Mouse (Mus musculus) large intestine, adult 2 months (tissue): ENCODE measurements around the gene Ncf2. TPM values are rescaled to one million over a fixed set of nuclear protein-coding genes. Genes with fewer than 3 reads are reported as not detected.
"Not testable (repeated sequence)": the region's sequence is repeated elsewhere in the genome, so short reads cannot be mapped to it uniquely, and the experiment has no call there.

Experiments used
- DNase-seq: peaks from one replicate; pipeline ENCODE4 v3.0.0-alpha.2; 2012; ENCODE audit warnings: low read depth, low spot score
- WGBS: fragments of 180-500 bp; shearing (Covaris S2); methylation state at CpG from one replicate; pipeline ENCODE4 v1.1.7; 2018; 5-methylcytosine and 5-hydroxymethylcytosine counted together
- polyA plus RNA-seq: library from polyadenylated mRNA; depleted of rRNA; stranded (reverse); fragments of >200 nt; gene quantifications from 2 replicates; pipeline ENCODE4 v1.2.3, GENCODE M21; 2012; rRNA removed

Ncf2 gene
- polyA plus RNA-seq = 11.2 and 11.8 TPM in 2 replicates

- WGBS = 32% methylated on average over 2 of the region's 2 CpGs
- DNase-seq = no peak
Measured at GRCm38 (mm10) chr1:152799897-152800296, at the start of gene Ncf2. Ncf2 (plus strand) TSS chr1:152800194.

- WGBS = 37% methylated on average over 13 of the region's 13 CpGs
- no peak for DNase-seq
Measured at GRCm38 (mm10) chr1:152750312-152750965, 49.6 kb upstream of the Ncf2 start, which contains the start of gene Apobec4. Apobec4 (plus strand) TSS chr1:152750551.

GRCm38 (mm10) chr1:152761791-152762190 lies 38.2 kb upstream of the Ncf2 start:
- WGBS = 62% methylated on average over 2 of the region's 2 CpGs
- no peak for DNase-seq

- WGBS = under 1% methylated on average over 85 of the region's 86 CpGs
- peak; percentile 84 for DNase-seq
Measured at GRCm38 (mm10) chr1:152766032-152766772, 33.8 kb upstream of the Ncf2 start, which contains the start of the genes Rgl1 and Arpc5. Rgl1 (minus strand) TSS chr1:152766351. Arpc5 (plus strand) TSS chr1:152766542.

GRCm38 (mm10) chr1:152766804-152767748 lies 32.9 kb upstream of the Ncf2 start:
- no peak for DNase-seq
- under 1% methylated on average over 60 of the region's 60 CpGs for WGBS

GRCm38 (mm10) chr1:152767749-152768488 lies 32.1 kb upstream of the Ncf2 start:
- 1% methylated on average over 5 of the region's 5 CpGs for WGBS
- peak; percentile 68 for DNase-seq

- no peak for DNase-seq
- 85% methylated on average over 9 of the region's 9 CpGs for WGBS
Measured at GRCm38 (mm10) chr1:152771016-152771415, 29.0 kb upstream of the Ncf2 start.

- not testable (repeated sequence) for DNase-seq
- WGBS = 68% methylated on average over 3 of the region's 3 CpGs
Measured at GRCm38 (mm10) chr1:152774601-152775000, 25.4 kb upstream of the Ncf2 start.

- no peak for DNase-seq
- 9% methylated on average over 10 of the region's 10 CpGs for WGBS
Measured at GRCm38 (mm10) chr1:152779071-152779737, 20.8 kb upstream of the Ncf2 start.

GRCm38 (mm10) chr1:152784620-152785019 lies 15.4 kb upstream of the Ncf2 start:
- DNase-seq = no peak
- WGBS = 95% methylated on average over 8 of the region's 8 CpGs

- DNase-seq = not testable (repeated sequence)
- 83% methylated on average over 3 of the region's 3 CpGs for WGBS
Measured at GRCm38 (mm10) chr1:152785446-152785845, 14.5 kb upstream of the Ncf2 start.

GRCm38 (mm10) chr1:152786953-152787352 lies 13.0 kb upstream of the Ncf2 start:
- WGBS = 80% methylated on average over 4 of the region's 4 CpGs
- DNase-seq = no peak

GRCm38 (mm10) chr1:152788121-152788660 lies 11.8 kb upstream of the Ncf2 start:
- WGBS = 43% methylated on average over 4 of the region's 4 CpGs
- no peak for DNase-seq

- WGBS = 10% methylated on average over 12 of the region's 12 CpGs
- peak; percentile 75 for DNase-seq
Measured at GRCm38 (mm10) chr1:152790254-152790653, 9.7 kb upstream of the Ncf2 start.

GRCm38 (mm10) chr1:152790821-152791220 lies 9.2 kb upstream of the Ncf2 start:
- DNase-seq = no peak
- WGBS = 13% methylated on average over 6 of the region's 6 CpGs

GRCm38 (mm10) chr1:152791269-152791668 lies 8.7 kb upstream of the Ncf2 start:
- DNase-seq = no peak
- WGBS = 57% methylated on average over 4 of the region's 4 CpGs

GRCm38 (mm10) chr1:152792736-152793494 lies 7.1 kb upstream of the Ncf2 start:
- no peak for DNase-seq
- WGBS = 76% methylated on average over 12 of the region's 12 CpGs
